Mouse (Mus musculus) urinary bladder, postnatal 14 days (tissue): ENCODE measurements at regions not wholly inside any gene's neighbourhood (a gene's known extent, or its start where the extent isn't known, plus 50 kb on each side); places are given as distances from the start of the nearest gene placed in this dataset.

Source experiments
- DNase-seq: peaks from one replicate; pipeline ENCODE4 v3.0.0; 2021; ENCODE audit warnings: low spot score

DNA sequence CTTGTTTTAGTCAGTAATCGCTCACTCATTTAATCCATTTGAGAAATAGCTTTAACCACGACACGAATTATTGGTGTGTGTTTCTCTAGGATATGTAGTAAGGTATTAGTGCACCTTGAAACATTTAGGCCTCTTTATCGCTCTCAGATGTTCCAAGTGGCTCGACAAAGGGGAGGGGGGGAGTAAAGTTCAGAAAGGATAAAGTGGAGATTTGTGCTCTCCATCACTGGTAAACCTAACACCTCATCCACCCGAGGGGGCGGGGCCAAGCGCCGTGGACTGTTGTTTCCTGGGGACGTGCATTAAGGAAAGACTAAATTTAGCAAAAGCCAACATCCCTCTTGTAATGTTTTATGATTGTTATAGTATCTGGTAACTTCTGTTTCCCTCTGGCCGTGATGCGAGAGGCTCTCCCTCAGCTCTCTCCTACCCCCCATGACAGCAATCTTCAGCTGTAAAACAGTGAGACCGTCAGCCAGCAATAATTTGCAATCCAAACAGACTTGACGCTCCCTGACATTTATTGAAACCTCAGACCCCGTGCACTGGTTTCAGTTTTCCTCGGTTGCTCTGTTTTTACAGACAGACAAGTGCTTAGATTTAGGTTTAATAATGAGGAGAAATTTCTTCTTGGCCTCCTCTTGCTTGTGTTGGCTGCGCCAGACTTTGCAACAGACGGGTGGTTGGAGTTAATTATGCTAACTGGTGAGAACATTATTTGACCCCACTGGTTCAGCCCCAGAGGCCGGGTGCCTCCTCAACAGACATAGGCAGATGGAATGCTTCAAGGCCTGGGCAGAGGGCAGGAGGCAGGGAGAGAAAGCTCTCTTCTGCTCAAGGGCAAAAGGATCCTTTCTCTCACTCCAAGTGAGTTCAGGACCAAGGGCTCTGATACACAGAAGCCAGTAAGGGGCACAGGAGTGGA is 542.8 kb upstream of the Sox9 start:
- no peak for DNase-seq

DNA sequence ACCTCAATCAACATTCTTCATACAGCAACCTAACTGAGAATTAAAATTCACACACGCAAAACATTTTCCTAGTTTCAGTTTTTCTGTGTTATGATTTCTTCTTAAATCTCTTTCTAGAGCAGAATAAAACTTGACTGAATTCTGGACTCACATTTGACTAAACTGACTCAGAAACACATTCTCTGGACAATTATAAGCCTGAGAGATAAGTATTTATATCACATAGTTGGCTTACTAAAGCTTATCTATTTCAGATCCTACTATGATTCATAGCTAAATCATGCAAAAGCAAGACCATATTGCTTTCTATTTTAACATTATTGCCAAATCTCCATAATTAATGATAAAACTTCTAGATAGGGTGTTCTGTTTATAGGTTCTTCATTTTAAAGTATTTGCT is 529.5 kb upstream of the Sox9 start:
- no peak for DNase-seq

DNA sequence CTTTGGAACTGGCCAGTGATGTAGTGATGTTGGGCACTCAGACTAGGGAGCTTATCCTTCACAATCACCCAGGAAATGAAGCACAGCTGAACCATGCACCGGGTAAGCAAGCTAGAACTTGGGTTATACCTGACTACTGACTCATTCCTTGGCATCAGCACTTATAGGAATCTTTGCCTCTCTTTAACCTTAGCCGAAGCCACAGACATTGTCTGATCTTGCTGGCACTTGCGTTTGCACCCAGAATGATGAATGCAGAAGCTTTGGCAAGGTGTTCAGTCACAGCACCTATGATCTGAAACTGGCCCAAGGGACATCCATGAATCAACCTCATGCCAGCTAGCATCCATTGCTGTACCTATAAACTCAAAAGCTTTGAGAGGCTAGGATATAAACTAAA is 529.0 kb upstream of the Sox9 start:
- DNase-seq, result peak; percentile 68

GRCm38 (mm10) chr11:112256326-112256725 is 525.7 kb upstream of the Sox9 start:
- no peak for DNase-seq

DNA sequence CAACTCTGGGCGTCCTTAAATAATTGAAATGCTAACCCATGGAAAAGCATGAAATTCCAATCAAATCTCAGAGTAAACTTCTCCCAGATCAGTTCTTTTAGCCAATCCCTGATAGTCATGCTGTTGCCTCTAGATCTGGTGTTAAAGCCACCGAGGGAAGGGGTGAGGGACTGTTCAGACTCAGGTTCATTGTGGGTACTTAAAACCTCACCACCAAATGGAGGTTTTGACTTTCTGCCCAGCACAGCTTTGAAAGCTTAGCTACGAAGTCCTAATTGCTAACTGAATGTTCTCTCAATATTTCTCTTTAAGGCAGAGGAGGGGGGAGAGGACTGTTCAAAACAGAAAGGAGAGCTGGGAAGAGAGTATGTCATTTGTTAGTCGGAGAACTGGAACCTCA is 517.9 kb upstream of the Sox9 start:
- no peak for DNase-seq

DNA sequence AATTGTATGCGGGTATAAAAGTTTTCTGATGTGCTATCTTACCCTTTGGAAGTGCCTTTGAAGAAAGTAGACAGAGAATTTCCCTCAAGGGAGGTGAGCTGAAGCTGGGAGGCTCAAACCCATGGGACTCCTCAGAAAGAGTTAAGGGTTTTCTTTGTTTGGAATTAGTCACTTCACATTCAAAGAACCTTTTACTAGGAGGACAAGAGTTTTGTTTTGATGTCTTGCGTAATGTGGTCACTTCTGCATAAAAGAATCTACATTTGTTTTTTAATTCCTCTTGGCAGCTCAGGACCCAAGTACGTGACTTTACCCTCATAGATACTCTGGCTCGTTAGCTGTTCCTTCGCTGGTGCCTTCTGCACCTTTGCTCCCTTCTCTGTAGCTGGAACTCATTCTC is 511.1 kb upstream of the Sox9 start:
- DNase-seq, result no peak

DNA sequence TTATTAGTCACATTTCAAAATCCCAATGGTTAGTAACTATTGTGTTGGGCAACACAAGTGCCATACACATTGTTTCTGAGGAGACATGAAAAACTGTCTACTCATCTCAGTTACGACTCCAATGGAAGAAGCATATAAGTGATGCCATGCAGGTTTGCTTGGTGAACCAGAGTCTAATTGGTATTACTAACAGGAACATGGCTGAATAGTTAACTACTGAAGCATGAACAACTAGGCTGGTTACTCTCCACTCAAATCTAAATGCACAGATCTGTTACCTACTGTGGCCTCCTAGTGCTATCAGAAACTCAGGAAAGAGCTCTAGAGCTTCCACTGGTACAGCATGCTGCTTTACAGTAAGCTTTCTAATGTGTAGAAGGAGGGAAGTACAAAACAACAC is 503.5 kb upstream of the Sox9 start:
- no peak for DNase-seq

DNA sequence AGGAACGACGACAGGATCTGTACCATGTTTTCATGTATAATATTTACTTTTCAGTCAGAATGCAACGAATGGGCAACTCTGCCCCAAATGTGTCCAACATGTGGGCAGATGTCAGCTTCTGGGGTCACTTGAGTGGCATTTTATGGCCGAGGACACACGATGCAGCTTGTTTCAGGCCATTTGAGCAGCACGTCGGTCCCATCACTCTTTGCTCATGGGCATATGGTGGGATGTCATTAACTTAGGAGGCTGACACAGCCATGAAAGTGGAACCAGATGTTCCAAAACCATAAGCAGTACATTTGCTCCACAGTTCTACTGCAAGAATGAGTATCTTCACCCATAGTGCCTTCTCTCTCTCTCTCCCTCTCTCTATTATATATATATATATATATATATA is 499.1 kb upstream of the Sox9 start:
- no peak for DNase-seq

DNA sequence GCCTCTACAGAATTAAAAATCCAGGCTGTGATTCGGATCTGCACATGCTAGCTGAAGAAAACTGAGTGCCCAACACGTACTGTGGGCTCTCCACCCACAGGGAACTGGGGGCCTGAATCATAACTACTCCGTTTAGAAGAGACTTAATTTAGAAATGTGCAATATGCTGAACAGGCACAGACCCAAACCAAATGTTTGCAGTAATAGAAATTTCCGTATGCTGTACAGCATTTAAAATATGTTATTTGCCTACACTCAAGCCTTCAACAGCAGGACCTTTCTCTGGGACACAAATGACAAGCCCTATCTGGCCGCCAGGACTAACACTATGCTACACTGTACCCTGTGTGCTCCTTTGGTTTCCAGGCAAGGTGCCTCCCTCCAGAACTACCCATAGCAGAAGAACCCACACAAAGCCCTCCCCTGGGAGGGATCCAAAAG is 483.1 kb upstream of the Sox9 start:
- no peak for DNase-seq

GRCm38 (mm10) chr11:112303091-112303490 is 478.9 kb upstream of the Sox9 start:
- DNase-seq, result no peak

DNA sequence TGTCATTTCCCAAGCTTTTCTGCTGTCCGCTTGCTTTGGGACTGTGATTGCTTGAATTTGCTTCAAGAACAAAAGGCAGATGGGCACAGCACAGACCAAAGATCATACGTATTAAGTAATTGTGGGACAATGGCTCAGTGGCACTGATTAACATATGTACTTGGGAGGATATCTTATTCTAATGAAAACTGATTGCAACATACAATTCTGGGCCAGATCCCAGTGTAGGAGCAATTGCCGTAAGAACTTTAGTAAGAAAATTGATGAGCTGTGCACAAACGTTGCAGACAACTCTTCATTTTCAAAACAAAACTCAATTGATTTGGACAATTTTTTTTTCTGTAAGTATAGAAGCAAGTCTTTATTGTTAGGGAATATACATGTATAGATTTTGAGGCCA is 456.2 kb upstream of the Sox9 start:
- no peak for DNase-seq

DNA sequence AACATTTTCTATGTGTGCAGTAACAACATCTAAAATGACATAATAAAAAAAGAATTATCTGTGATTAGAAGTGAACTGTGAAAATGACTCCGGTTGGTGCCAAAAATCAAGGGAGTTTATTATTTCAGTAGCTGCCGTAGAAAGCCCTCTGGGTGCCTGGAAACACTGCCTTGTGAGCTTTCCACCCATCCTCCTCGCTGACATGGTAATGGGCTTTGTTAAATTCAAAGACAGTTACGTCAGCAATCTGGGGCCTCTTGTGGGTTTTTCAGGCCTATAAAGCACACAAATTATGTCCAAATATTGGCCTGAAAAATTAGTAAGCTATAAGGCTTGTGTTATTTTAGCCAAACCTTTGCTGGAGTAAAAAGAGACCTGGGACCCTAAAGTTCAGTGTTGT is 454.4 kb upstream of the Sox9 start:
- DNase-seq, result no peak

- DNase-seq, result no peak
Observed at GRCm38 (mm10) chr11:112345133-112345532, 436.9 kb upstream of the Sox9 start.

DNA sequence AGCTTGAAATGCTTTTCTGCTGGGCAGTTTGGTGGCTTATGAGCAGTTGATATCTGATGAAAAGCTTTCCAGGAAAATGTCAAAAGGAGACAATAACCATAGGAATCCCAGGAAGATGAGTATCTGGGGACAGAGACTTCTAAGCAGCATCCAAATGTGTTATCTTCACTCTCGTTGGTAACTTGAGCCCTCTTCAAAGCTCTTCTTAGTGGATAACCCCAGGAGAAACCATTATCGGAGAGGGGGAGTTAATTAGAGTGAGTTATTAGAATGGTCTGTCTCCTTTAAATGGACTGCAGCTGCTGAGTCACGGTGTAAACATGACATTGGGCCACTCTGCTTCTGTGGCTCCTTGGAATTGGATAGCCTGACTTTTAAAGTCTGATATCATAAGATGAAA is 436.4 kb upstream of the Sox9 start:
- no peak for DNase-seq

DNA sequence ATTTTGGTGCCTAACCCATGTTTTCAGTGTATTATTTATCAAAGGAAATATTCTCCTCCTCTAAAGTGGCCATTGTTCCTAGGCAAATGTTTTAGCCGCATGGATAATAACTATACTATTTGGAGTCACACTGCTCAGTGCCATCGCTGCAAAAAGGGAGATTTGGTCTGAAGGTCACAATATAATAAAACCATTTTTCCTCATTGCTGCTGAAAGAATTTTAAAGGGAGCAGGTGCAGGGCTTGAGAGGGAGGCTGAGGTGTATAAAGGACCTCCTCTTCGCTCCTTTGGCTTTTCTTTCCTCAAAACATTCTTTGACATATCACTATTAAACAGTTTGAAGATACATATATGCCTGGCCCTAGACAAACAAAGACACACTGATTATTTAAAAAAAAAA is 435.9 kb upstream of the Sox9 start:
- no peak for DNase-seq

- no peak for DNase-seq
Observed at GRCm38 (mm10) chr11:112346532-112346931, 435.5 kb upstream of the Sox9 start.

GRCm38 (mm10) chr11:112355311-112355710 is 426.7 kb upstream of the Sox9 start:
- no peak for DNase-seq

GRCm38 (mm10) chr11:112366715-112367114 is 415.3 kb upstream of the Sox9 start:
- DNase-seq, result no peak

DNA sequence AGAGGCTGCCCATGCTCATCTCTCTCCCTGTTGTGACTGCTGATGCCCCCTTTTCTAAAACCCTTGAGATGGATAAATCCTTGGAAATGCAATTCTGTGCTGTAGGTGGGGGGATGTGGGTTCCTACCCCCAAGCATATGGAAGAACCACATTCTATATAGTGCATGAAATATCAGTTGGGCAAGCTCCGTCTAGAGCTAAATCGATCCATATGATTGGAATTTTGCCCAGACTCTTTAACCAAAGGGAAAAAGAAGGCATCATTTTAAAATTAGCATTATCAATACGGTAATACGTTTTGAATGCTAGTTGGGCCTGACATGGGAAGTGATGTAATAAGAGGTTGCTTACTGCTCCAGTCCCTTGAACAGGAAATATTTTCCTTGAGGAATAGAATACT is 411.1 kb upstream of the Sox9 start:
- no peak for DNase-seq

- no peak for DNase-seq
Observed at GRCm38 (mm10) chr11:112400069-112400468, 382.0 kb upstream of the Sox9 start.

GRCm38 (mm10) chr11:112407681-112408080 is 374.3 kb upstream of the Sox9 start:
- no peak for DNase-seq

DNA sequence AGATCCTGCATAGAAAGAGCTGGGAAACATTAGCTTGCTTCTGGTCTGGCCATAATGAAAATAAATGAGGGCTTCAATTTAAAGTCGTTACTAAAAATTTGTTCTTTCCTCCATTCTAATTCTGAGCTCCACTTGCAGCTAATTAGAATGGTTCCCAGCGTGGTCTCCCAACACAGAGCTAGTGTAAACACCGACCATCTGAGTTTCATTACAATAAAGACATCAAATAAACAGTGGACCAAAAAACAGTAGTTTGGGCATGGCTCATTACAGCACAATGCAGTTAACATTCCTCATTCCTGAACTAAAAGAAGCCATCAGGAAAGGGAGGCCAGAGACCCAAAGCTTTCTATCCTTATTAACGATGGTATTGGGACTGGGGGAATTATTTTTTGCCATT is 369.6 kb upstream of the Sox9 start:
- no peak for DNase-seq

DNA sequence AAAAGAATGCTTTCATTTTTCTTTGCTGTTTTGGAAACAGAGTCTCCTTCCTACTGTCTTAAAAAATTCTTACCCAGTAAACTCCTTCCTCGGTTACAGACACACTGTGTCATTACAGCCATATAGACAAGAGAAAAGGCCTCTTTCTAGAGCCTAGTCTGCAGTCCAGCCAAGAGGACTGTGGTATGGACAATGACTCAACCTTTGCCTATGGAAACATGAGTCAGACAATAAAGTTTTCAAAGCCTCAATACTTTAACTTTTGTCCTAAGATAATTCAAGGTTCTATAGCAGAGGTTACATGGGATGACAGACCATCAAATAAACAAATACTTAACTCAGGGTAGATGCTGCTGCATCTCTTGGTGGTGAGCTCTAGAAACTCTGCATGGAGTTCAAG is 339.4 kb upstream of the Sox9 start:
- no peak for DNase-seq

GRCm38 (mm10) chr11:112443890-112444289 is 338.1 kb upstream of the Sox9 start:
- DNase-seq, result no peak
